Mouse (Mus musculus) stomach, postnatal 0 days (tissue): ENCODE results near the gene Smarcc2.

Experiments
- CTCF ChIP-seq: IDR thresholded peaks from 2 replicates; pipeline ENCODE4 v1.5.1; 2016; ENCODE audit warnings: antibody characterized with exemption, low read depth, mild to moderate bottlenecking, moderate library complexity
- EP300 ChIP-seq: optimal IDR thresholded peaks from 2 replicates; pipeline ENCODE3; 2016; ENCODE audit warnings: antibody characterized with exemption

DNA sequence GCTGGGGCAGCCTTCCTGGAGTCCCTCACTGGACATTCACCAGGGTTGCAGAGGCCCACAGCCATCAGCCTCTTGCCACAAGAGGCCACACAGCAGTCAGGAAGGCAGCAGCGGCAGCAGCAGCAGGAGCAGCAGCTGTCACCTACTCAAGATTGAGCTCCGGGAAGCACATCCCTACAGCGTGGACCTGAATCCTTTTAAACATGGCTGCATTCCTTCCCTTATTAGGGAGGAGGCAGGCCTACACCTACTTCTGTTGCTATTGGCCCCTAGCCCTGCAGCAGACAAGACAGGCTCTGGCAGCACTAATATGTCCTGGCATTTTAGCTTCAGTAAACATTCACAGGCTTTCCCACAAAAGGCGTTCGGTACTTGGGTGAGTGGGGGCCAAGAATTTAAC lies 31.2 kb downstream of the Smarcc2 start:
- TF ChIP-seq CTCF, result no peak
- no peak for TF ChIP-seq EP300
